Mouse (Mus musculus) NIH3T3 (cell line): ENCODE measurements around the gene Ang5.
"Not testable (repeated sequence)": the region's sequence is repeated elsewhere in the genome, so short reads cannot be mapped to it uniquely, and the experiment has no call there.

Experiments used
- DNase-seq: peaks from one replicate; pipeline ENCODE4 v3.0.0-alpha.2; 2012; ENCODE audit warnings: low read depth

Ang5 gene

GRCm38 (mm10) chr14:43956769-43957168 is at the start of gene Ang5:
Gene Ang5, plus strand, starts transcription at chr14:43957069.
- not testable (repeated sequence) for DNase-seq

GRCm38 (mm10) chr14:43918214-43918613 is 38.7 kb upstream of the Ang5 start:
- not testable (repeated sequence) for DNase-seq

- not testable (repeated sequence) for DNase-seq
Observed at GRCm38 (mm10) chr14:43923459-43923858, 33.4 kb upstream of the Ang5 start, which contains the start of gene Ear10. Gene Ear10, minus strand, starts transcription at chr14:43923559.

GRCm38 (mm10) chr14:43924688-43925403 is 32.0 kb upstream of the Ang5 start, which contains the start of gene Gm8113:
Gene Gm8113, plus strand, starts transcription at chr14:43925390.
- DNase-seq: not testable (repeated sequence)

GRCm38 (mm10) chr14:43925404-43925950 is 31.4 kb upstream of the Ang5 start:
- not testable (repeated sequence) for DNase-seq

GRCm38 (mm10) chr14:43932991-43933390 is 23.9 kb upstream of the Ang5 start:
- peak; percentile 66 for DNase-seq

- not testable (repeated sequence) for DNase-seq
Observed at GRCm38 (mm10) chr14:43933399-43933798, 23.5 kb upstream of the Ang5 start.

GRCm38 (mm10) chr14:43953382-43953781 is 3.5 kb upstream of the Ang5 start:
- DNase-seq: not testable (repeated sequence)

- not testable (repeated sequence) for DNase-seq
Observed at GRCm38 (mm10) chr14:43955074-43955473, 1.8 kb upstream of the Ang5 start.

- DNase-seq: no peak
Observed at GRCm38 (mm10) chr14:43983454-43983853, 26.6 kb downstream of the Ang5 start.

GRCm38 (mm10) chr14:43983897-43984296 is 27.0 kb downstream of the Ang5 start:
- DNase-seq: peak; percentile 52

- no peak for DNase-seq
Observed at GRCm38 (mm10) chr14:43986147-43986546, 29.3 kb downstream of the Ang5 start.

- DNase-seq: peak; percentile 80
Observed at GRCm38 (mm10) chr14:43987404-43987803, 30.5 kb downstream of the Ang5 start.

- DNase-seq: not testable (repeated sequence)
Observed at GRCm38 (mm10) chr14:43998455-43999000, 41.7 kb downstream of the Ang5 start.

- no peak for DNase-seq
Observed at GRCm38 (mm10) chr14:44001600-44001999, 44.7 kb downstream of the Ang5 start.

- no peak for DNase-seq
Observed at GRCm38 (mm10) chr14:44002169-44002568, 45.3 kb downstream of the Ang5 start, which contains the start of gene Ang6. Gene Ang6, minus strand, starts transcription at chr14:44002269.

GRCm38 (mm10) chr14:44008021-44008420 is 51.2 kb downstream of the Ang5 start:
- DNase-seq: not testable (repeated sequence)

- not testable (repeated sequence) for DNase-seq
Observed at GRCm38 (mm10) chr14:44009686-44010085, 52.8 kb downstream of the Ang5 start.
